Mouse (Mus musculus) layer of hippocampus, adult 18-20 months (tissue): ENCODE results near the gene Psd4. TPM values are rescaled to one million over a fixed set of nuclear protein-coding genes. Genes with fewer than 3 reads are reported as not detected.
A peak's percentile ranks its signal among the peaks of the same experiment; 100 is the strongest.

Source experiments
- DNase-seq, 2 experiments: peaks; one replicate each; pipeline ENCODE4 v3.0.0; 2022; ENCODE audit warnings: low spot score in 2 of 2
- long read RNA-seq: library from polyadenylated mRNA; stranded (forward); transcript quantifications from one replicate; pipeline ENCODE4 v2.0.0, GENCODE M21; 2021
- total RNA-seq, 2 experiments: library from RNA; stranded (reverse); gene quantifications; 2 replicates each; pipeline ENCODE4 v1.2.3; 2021

Gene Psd4
- 1 to 10 TPM in 1 of 2 experiments, under 1 TPM in 1; 0.81 to 1.0 TPM for total RNA-seq
- long read RNA-seq, full-length matches to known transcripts = 1 of 1 reads
- long read RNA-seq, partial matches to known transcripts = 0 of 1 reads
- long read RNA-seq, other reads (novel, unspliced or antisense) = 0 of 1 reads

GRCm38 (mm10) chr2:24367030-24367894 lies at the start of gene Psd4:
Psd4 (plus strand) TSS chr2:24367580.
- DNase-seq = no peak

GRCm38 (mm10) chr2:24317919-24318598 lies 49.3 kb upstream of the Psd4 start:
- no peak for DNase-seq

- DNase-seq = no peak
These were observed 32.0 kb upstream of the Psd4 start for GRCm38 (mm10) chr2:24335333-24335732.

- no peak for DNase-seq
These were observed 30.8 kb upstream of the Psd4 start, which contains the start of gene Il1rn for GRCm38 (mm10) chr2:24336545-24336944. Il1rn (plus strand) TSS chr2:24336853.

- DNase-seq = no peak
These were observed 25.9 kb upstream of the Psd4 start for GRCm38 (mm10) chr2:24341395-24341885.

GRCm38 (mm10) chr2:24344619-24345018 lies 22.8 kb upstream of the Psd4 start:
- no peak for DNase-seq

GRCm38 (mm10) chr2:24345056-24345455 lies 22.3 kb upstream of the Psd4 start:
- no peak for DNase-seq

- no peak for DNase-seq
These were observed 19.5 kb upstream of the Psd4 start for GRCm38 (mm10) chr2:24347926-24348325.

- no peak for DNase-seq
These were observed 16.2 kb upstream of the Psd4 start for GRCm38 (mm10) chr2:24351159-24351558.

GRCm38 (mm10) chr2:24353042-24353441 lies 14.3 kb upstream of the Psd4 start:
- DNase-seq = no peak

GRCm38 (mm10) chr2:24357642-24358041 lies 9.7 kb upstream of the Psd4 start:
- peak in 1 of 2 experiments; percentile 64 for DNase-seq

- no peak for DNase-seq
These were observed 8.0 kb upstream of the Psd4 start for GRCm38 (mm10) chr2:24359347-24359746.

- no peak for DNase-seq
These were observed 3.6 kb upstream of the Psd4 start for GRCm38 (mm10) chr2:24363818-24364217.

- no peak for DNase-seq
These were observed 985 bp upstream of the Psd4 start for GRCm38 (mm10) chr2:24366214-24366975.

- DNase-seq = no peak
These were observed 498 bp downstream of the Psd4 start for GRCm38 (mm10) chr2:24367895-24368261.

GRCm38 (mm10) chr2:24378747-24379450 lies 11.5 kb downstream of the Psd4 start:
- DNase-seq = no peak

GRCm38 (mm10) chr2:24382456-24383230 lies 15.3 kb downstream of the Psd4 start:
- no peak for DNase-seq

- no peak for DNase-seq
These were observed 16.3 kb downstream of the Psd4 start for GRCm38 (mm10) chr2:24383636-24384035.

GRCm38 (mm10) chr2:24384393-24384792 lies 17.0 kb downstream of the Psd4 start:
- DNase-seq = no peak
